Mouse (Mus musculus): ENCODE data around the gene Hoxd9. TPM values are rescaled to one million over a fixed set of nuclear protein-coding genes. Genes with fewer than 3 reads are reported as not detected.

The Hoxd9 gene
- polyA plus RNA-seq, 1 experiment from 2014 or later = 0.09 TPM

- Histone ChIP-seq H3K36me3 (replicated peaks; ENCODE audit: control insufficient read depth, insufficient read depth) (no peaks in the 10 kb centered on the region), H3K9ac (no peak within 1 kb of the TSS), H3K4me3 (replicated peaks; ENCODE audit: low read length) (no peak within 1 kb of the TSS), H3K27ac (no peak within 1 kb of the TSS), H3K27me3 (ENCODE audit: control insufficient read depth, insufficient read depth, low read length) (peaks cover 100% of the 10 kb centered on the region), H3K4me1 (replicated peaks; ENCODE audit: control insufficient read depth, insufficient read depth, low read length) (no peaks in the 10 kb centered on the region; the same call in 1 of the 2 replicates), H3K4me2 (replicated peaks) (no peak within 1 kb of the TSS), H3K9me3 (ENCODE audit: control insufficient read depth, low read length) (no peaks in the 10 kb centered on the region)
- no peak for ATAC-seq (ENCODE audit: low FRiP score)
- WGBS = 1% methylated on average over 47 of the region's 47 CpGs
- no peak for DNase-seq (ENCODE audit: low spot score)
Observed at GRCm38 (mm10) chr2:74674881-74675665, 22.5 kb upstream of the Hoxd9 start, which contains the start of gene Hoxd12. Gene Hoxd12, plus strand, starts transcription at chr2:74675013.

- Histone ChIP-seq H3K9me3 (ENCODE audit: control insufficient read depth, low read length) (no peaks in the 10 kb centered on the region), H3K36me3 (replicated peaks; ENCODE audit: control insufficient read depth, insufficient read depth) (no peaks in the 10 kb centered on the region), H3K4me1 (replicated peaks; ENCODE audit: control insufficient read depth, insufficient read depth, low read length) (no peaks in the 10 kb centered on the region; the same call in 1 of the 2 replicates), H3K4me3 (replicated peaks; ENCODE audit: low read length) (no peak overlapping the region), H3K27ac (no peak overlapping the region), H3K27me3 (ENCODE audit: control insufficient read depth, insufficient read depth, low read length) (peaks cover 100% of the 10 kb centered on the region), H3K4me2 (replicated peaks) (no peak overlapping the region), H3K9ac (no peak overlapping the region)
- ATAC-seq (ENCODE audit: low FRiP score) (no peak), DNase-seq (ENCODE audit: low spot score) (no peak)
- 5% methylated on average over 24 of the region's 24 CpGs for WGBS
Observed at GRCm38 (mm10) chr2:74675666-74676282, 21.8 kb upstream of the Hoxd9 start.

- no peak for DNase-seq (ENCODE audit: low spot score)
- H3K36me3 ChIP-seq (replicated peaks; ENCODE audit: control insufficient read depth, insufficient read depth) = no peaks in the 10 kb centered on the region
- H3K27ac ChIP-seq = no peak overlapping the region
- H3K4me3 ChIP-seq (replicated peaks; ENCODE audit: low read length) = no peak overlapping the region
- no peak for ATAC-seq (ENCODE audit: low FRiP score)
- H3K9ac ChIP-seq = no peak overlapping the region
- H3K27me3 ChIP-seq (ENCODE audit: control insufficient read depth, insufficient read depth, low read length) = peaks cover 100% of the 10 kb centered on the region
- no peaks in the 10 kb centered on the region for H3K9me3 ChIP-seq (ENCODE audit: control insufficient read depth, low read length)
- H3K4me2 ChIP-seq (replicated peaks) = no peak overlapping the region
- 5% methylated on average over 9 of the region's 9 CpGs for WGBS
- no peaks in the 10 kb centered on the region; the same call in 1 of the 2 replicates for H3K4me1 ChIP-seq (replicated peaks; ENCODE audit: control insufficient read depth, insufficient read depth, low read length)
Observed at GRCm38 (mm10) chr2:74676376-74677052, 21.0 kb upstream of the Hoxd9 start.

- no peaks in the 10 kb centered on the region for H3K36me3 ChIP-seq (replicated peaks; ENCODE audit: control insufficient read depth, insufficient read depth)
- H3K27me3 ChIP-seq (ENCODE audit: control insufficient read depth, insufficient read depth, low read length) = peaks cover 100% of the 10 kb centered on the region
- H3K27ac ChIP-seq = no peak overlapping the region
- H3K4me3 ChIP-seq (replicated peaks; ENCODE audit: low read length) = no peak overlapping the region
- H3K4me2 ChIP-seq (replicated peaks) = no peak overlapping the region
- no peak overlapping the region for H3K9ac ChIP-seq
- 6% methylated on average over 2 of the region's 2 CpGs for WGBS
- DNase-seq (ENCODE audit: low spot score) = no peak
- no peaks in the 10 kb centered on the region; the same call in 1 of the 2 replicates for H3K4me1 ChIP-seq (replicated peaks; ENCODE audit: control insufficient read depth, insufficient read depth, low read length)
- ATAC-seq (ENCODE audit: low FRiP score) = no peak
- H3K9me3 ChIP-seq (ENCODE audit: control insufficient read depth, low read length) = no peaks in the 10 kb centered on the region
Observed at GRCm38 (mm10) chr2:74677106-74677505, 20.4 kb upstream of the Hoxd9 start.

GRCm38 (mm10) chr2:74678891-74679595 is 18.5 kb upstream of the Hoxd9 start, which contains the start of gene Hoxd11:
Gene Hoxd11, plus strand, starts transcription at chr2:74679557.
- no peak for ATAC-seq (ENCODE audit: low FRiP score)
- WGBS = 2% methylated on average over 15 of the region's 15 CpGs
- DNase-seq (ENCODE audit: low spot score) = no peak
- Histone ChIP-seq H3K27ac (no peak within 1 kb of the TSS), H3K4me2 (replicated peaks) (no peak within 1 kb of the TSS), H3K36me3 (replicated peaks; ENCODE audit: control insufficient read depth, insufficient read depth) (no peaks in the 10 kb centered on the region), H3K9me3 (ENCODE audit: control insufficient read depth, low read length) (no peaks in the 10 kb centered on the region), H3K27me3 (ENCODE audit: control insufficient read depth, insufficient read depth, low read length) (peaks cover 99% of the 10 kb centered on the region), H3K9ac (no peak within 1 kb of the TSS), H3K4me1 (replicated peaks; ENCODE audit: control insufficient read depth, insufficient read depth, low read length) (no peaks in the 10 kb centered on the region), H3K4me3 (replicated peaks; ENCODE audit: low read length) (no peak within 1 kb of the TSS)

GRCm38 (mm10) chr2:74679596-74679971 is 17.9 kb upstream of the Hoxd9 start:
- H3K27ac ChIP-seq = no peak overlapping the region
- DNase-seq (ENCODE audit: low spot score) = no peak

GRCm38 (mm10) chr2:74679980-74680379 is 17.5 kb upstream of the Hoxd9 start:
- no peak overlapping the region for H3K27ac ChIP-seq
- H3K9ac ChIP-seq = no peak overlapping the region
- no peaks in the 10 kb centered on the region for H3K9me3 ChIP-seq (ENCODE audit: control insufficient read depth, low read length)
- peaks cover 99% of the 10 kb centered on the region for H3K27me3 ChIP-seq (ENCODE audit: control insufficient read depth, insufficient read depth, low read length)
- no peak overlapping the region for H3K4me2 ChIP-seq (replicated peaks)
- H3K36me3 ChIP-seq (replicated peaks; ENCODE audit: control insufficient read depth, insufficient read depth) = no peaks in the 10 kb centered on the region
- DNase-seq (ENCODE audit: low spot score) = no peak
- no peak overlapping the region for H3K4me3 ChIP-seq (replicated peaks; ENCODE audit: low read length)
- H3K4me1 ChIP-seq (replicated peaks; ENCODE audit: control insufficient read depth, insufficient read depth, low read length) = no peaks in the 10 kb centered on the region
- under 1% methylated on average over 23 of the region's 23 CpGs for WGBS
- no peak for ATAC-seq (ENCODE audit: low FRiP score)

More at GRCm38 (mm10) chr2:74679596-74679971, 17.9 kb upstream of the Hoxd9 start:
- Histone ChIP-seq H3K36me3 (replicated peaks; ENCODE audit: control insufficient read depth, insufficient read depth) (no peaks in the 10 kb centered on the region), H3K9ac (no peak overlapping the region), H3K9me3 (ENCODE audit: control insufficient read depth, low read length) (no peaks in the 10 kb centered on the region), H3K27me3 (ENCODE audit: control insufficient read depth, insufficient read depth, low read length) (peaks cover 99% of the 10 kb centered on the region), H3K4me2 (replicated peaks) (no peak overlapping the region), H3K4me1 (replicated peaks; ENCODE audit: control insufficient read depth, insufficient read depth, low read length) (no peaks in the 10 kb centered on the region), H3K4me3 (replicated peaks; ENCODE audit: low read length) (no peak overlapping the region)
- ATAC-seq (ENCODE audit: low FRiP score) = no peak
- WGBS = under 1% methylated on average over 26 of the region's 26 CpGs

GRCm38 (mm10) chr2:74680561-74681398 is 16.7 kb upstream of the Hoxd9 start:
- WGBS = 1% methylated on average over 21 of the region's 21 CpGs
- no peak overlapping the region for H3K4me3 ChIP-seq (replicated peaks; ENCODE audit: low read length)
- peaks cover 99% of the 10 kb centered on the region for H3K27me3 ChIP-seq (ENCODE audit: control insufficient read depth, insufficient read depth, low read length)
- no peak overlapping the region for H3K4me2 ChIP-seq (replicated peaks)
- ATAC-seq (ENCODE audit: low FRiP score) = no peak
- no peak overlapping the region for H3K27ac ChIP-seq
- H3K9ac ChIP-seq = no peak overlapping the region
- H3K9me3 ChIP-seq (ENCODE audit: control insufficient read depth, low read length) = no peaks in the 10 kb centered on the region
- H3K4me1 ChIP-seq (replicated peaks; ENCODE audit: control insufficient read depth, insufficient read depth, low read length) = no peaks in the 10 kb centered on the region
- no peak for DNase-seq (ENCODE audit: low spot score)
- no peaks in the 10 kb centered on the region for H3K36me3 ChIP-seq (replicated peaks; ENCODE audit: control insufficient read depth, insufficient read depth)

All from hindbrain, embryonic 14.5 days (tissue).